Mouse (Mus musculus): ENCODE measurements around the gene Olfr599. TPM values are rescaled to one million over a fixed set of nuclear protein-coding genes. Genes with fewer than 3 reads are reported as not detected.

The Olfr599 gene
- not detected in 2 replicates for polyA plus RNA-seq (2012; rRNA removed)

GRCm38 (mm10) chr7:103335617-103336016, at the start of gene Olfr599:
Gene Olfr599, plus strand, starts transcription at chr7:103335917.

GRCm38 (mm10) chr7:103305348-103305747, 30.4 kb upstream of the Olfr599 start, which contains the start of gene Olfr596:
Gene Olfr596, plus strand, starts transcription at chr7:103305648.

GRCm38 (mm10) chr7:103316015-103316414, 19.7 kb upstream of the Olfr599 start, which contains the start of gene Olfr597:
Gene Olfr597, plus strand, starts transcription at chr7:103316315.

GRCm38 (mm10) chr7:103323268-103323667, 12.4 kb upstream of the Olfr599 start, which contains the start of gene Olfr598:
Gene Olfr598, plus strand, starts transcription at chr7:103323568.

DNA sequence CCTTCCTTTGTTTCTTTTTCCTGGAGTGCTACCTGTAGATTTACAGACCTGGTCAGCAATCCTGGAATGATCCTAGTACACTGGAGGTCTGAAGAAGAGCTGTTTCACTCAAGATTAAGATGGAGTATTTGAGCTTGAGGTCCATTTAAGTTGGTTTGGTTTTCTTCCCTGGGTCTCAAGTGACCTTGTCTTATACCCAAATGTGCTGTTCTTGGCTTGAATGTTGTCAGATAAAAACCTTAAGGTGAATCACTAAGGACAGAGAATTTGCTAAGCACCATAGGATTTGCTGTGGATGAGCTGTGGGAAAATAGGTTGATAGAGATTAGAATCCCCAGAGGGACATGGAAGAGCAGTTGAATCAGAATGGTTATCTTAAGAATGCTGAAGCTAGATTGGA, 13.9 kb downstream of the Olfr599 start, which contains the start of gene Olfr600:
Gene Olfr600, minus strand, starts transcription at position 101 of the 400 bp plus-strand sequence.

GRCm38 (mm10) chr7:103362555-103362954, 26.8 kb downstream of the Olfr599 start, which contains the start of gene Olfr601:
Gene Olfr601, minus strand, starts transcription at chr7:103362655.

GRCm38 (mm10) chr7:103386077-103386476, 50.4 kb downstream of the Olfr599 start, which contains the start of gene Olfr603:
Gene Olfr603, minus strand, starts transcription at chr7:103386177.

Other genes starting within 250 kb of the Olfr599 start
- not detected in 2 replicates for gene Olfr585, start 238.2 kb upstream of the Olfr599 start, polyA plus RNA-seq (2012; rRNA removed)
- not detected in 2 replicates for gene Olfr586, start 210.3 kb upstream of the Olfr599 start, polyA plus RNA-seq (2012; rRNA removed)
- gene Olfr588-ps1, start 195.0 kb upstream of the Olfr599 start, polyA plus RNA-seq (2012; rRNA removed) = not detected in 2 replicates
- gene Olfr589, start 179.6 kb upstream of the Olfr599 start, polyA plus RNA-seq (2012; rRNA removed) = not detected in 2 replicates
- not detected in 2 replicates for gene Olfr591, start 157.6 kb upstream of the Olfr599 start, polyA plus RNA-seq (2012; rRNA removed)
- not detected in 2 replicates for gene Olfr592, start 151.1 kb upstream of the Olfr599 start, polyA plus RNA-seq (2012; rRNA removed)
- not detected in 2 replicates for gene Olfr593, start 124.1 kb upstream of the Olfr599 start, polyA plus RNA-seq (2012; rRNA removed)
- gene Olfr594, start 118.9 kb upstream of the Olfr599 start, polyA plus RNA-seq (2012; rRNA removed) = not detected in 2 replicates
- not detected in 2 replicates for gene Usp17ld, start 83.4 kb upstream of the Olfr599 start, polyA plus RNA-seq (2012; rRNA removed)
- not detected in 2 replicates for gene Olfr596, start 30.3 kb upstream of the Olfr599 start, polyA plus RNA-seq (2012; rRNA removed)
- not detected in 2 replicates for gene Olfr597, start 19.6 kb upstream of the Olfr599 start, polyA plus RNA-seq (2012; rRNA removed)
- not detected in 2 replicates for gene Olfr598, start 12.3 kb upstream of the Olfr599 start, polyA plus RNA-seq (2012; rRNA removed)
- not detected in 2 replicates for gene Olfr600, start 13.8 kb downstream of the Olfr599 start, polyA plus RNA-seq (2012; rRNA removed)
- not detected in 2 replicates for gene Olfr601, start 26.7 kb downstream of the Olfr599 start, polyA plus RNA-seq (2012; rRNA removed)
- gene Olfr603, start 50.3 kb downstream of the Olfr599 start, polyA plus RNA-seq (2012; rRNA removed) = not detected in 2 replicates
- 0.07 TPM in 1 of 2 replicates, not detected in the other for gene Usp17lc, start 79.2 kb downstream of the Olfr599 start, polyA plus RNA-seq (2012; rRNA removed)
- not detected in 2 replicates for gene Olfr605, start 109.5 kb downstream of the Olfr599 start, polyA plus RNA-seq (2012; rRNA removed)
- not detected in 2 replicates for gene Olfr606, start 113.1 kb downstream of the Olfr599 start, polyA plus RNA-seq (2012; rRNA removed)
- not detected in 2 replicates for gene Olfr607, start 128.2 kb downstream of the Olfr599 start, polyA plus RNA-seq (2012; rRNA removed)
- not detected in 2 replicates for gene Olfr608, start 134.0 kb downstream of the Olfr599 start, polyA plus RNA-seq (2012; rRNA removed)
- not detected in 2 replicates for gene Olfr609, start 162.1 kb downstream of the Olfr599 start, polyA plus RNA-seq (2012; rRNA removed)
- not detected in 2 replicates for gene Olfr610, start 176.2 kb downstream of the Olfr599 start, polyA plus RNA-seq (2012; rRNA removed)
- not detected in 2 replicates for gene Olfr611, start 184.9 kb downstream of the Olfr599 start, polyA plus RNA-seq (2012; rRNA removed)
- not detected in 2 replicates for gene Olfr612, start 206.8 kb downstream of the Olfr599 start, polyA plus RNA-seq (2012; rRNA removed)
- gene Olfr613, start 212.2 kb downstream of the Olfr599 start, polyA plus RNA-seq (2012; rRNA removed) = not detected in 2 replicates
- gene Olfr615, start 220.2 kb downstream of the Olfr599 start, polyA plus RNA-seq (2012; rRNA removed) = not detected in 2 replicates
- not detected in 2 replicates for gene Olfr616, start 233.2 kb downstream of the Olfr599 start, polyA plus RNA-seq (2012; rRNA removed)
- not detected in 2 replicates for gene Olfr617, start 237.1 kb downstream of the Olfr599 start, polyA plus RNA-seq (2012; rRNA removed)